Mouse (Mus musculus) heart, postnatal 0 days (tissue): Measurements from ENCODE around the gene Aoc2.

Experiments used
- CTCF ChIP-seq: IDR thresholded peaks from 2 replicates; pipeline ENCODE4 v1.5.1; 2016; ENCODE audit warnings: antibody characterized with exemption, control low read depth, low read depth
- EP300 ChIP-seq: IDR thresholded peaks from 2 replicates; pipeline ENCODE4 v1.6.1; 2016; ENCODE audit warnings: antibody characterized with exemption, low read depth

DNA sequence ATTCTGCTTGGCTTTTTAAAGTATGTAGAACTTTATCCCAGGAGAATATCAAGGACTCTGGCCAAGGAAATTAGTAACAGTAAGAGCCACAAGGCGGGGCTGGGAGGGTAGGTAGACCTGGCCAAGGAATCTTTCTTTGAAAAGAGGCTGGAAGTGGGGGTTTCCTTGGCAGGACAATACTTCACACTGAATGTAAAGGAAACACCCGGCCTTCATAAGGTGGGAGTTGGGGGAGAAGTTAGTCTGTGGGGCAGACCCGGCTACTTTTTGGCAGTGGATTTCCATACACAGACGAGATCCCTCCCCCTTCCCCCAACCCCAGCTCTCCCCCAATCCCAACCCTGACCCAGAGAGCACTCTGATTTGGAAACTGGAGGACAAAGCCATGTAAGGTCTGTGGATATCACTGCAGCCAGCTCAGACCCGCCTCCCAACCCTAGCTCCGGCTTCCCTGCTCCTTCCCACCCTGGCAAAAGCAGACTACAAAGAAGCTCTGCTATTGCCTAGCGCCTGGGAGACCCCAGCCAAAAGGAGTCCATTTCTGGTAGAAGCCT is 5.6 kb downstream of the Aoc2 start, which contains the start of gene Aoc3:
- no peak for TF ChIP-seq CTCF
- no peak for TF ChIP-seq EP300
